Mouse (Mus musculus) gastrocnemius, postnatal 10 days (tissue): ENCODE measurements around the gene Nckap5l. TPM values are rescaled to one million over a fixed set of nuclear protein-coding genes. Genes with fewer than 3 reads are reported as not detected.

Source experiments
- DNase-seq: peaks from one replicate; pipeline ENCODE4 v3.0.0; 2021; ENCODE audit warnings: mixed read lengths
- total RNA-seq, 2 experiments: library from RNA; stranded (reverse); gene quantifications; 2 replicates each; pipeline ENCODE4 v1.2.3; 2021

Gene Nckap5l
- total RNA-seq, 2 experiments from 2014 or later: 12.3 to 21.0 TPM

DNA sequence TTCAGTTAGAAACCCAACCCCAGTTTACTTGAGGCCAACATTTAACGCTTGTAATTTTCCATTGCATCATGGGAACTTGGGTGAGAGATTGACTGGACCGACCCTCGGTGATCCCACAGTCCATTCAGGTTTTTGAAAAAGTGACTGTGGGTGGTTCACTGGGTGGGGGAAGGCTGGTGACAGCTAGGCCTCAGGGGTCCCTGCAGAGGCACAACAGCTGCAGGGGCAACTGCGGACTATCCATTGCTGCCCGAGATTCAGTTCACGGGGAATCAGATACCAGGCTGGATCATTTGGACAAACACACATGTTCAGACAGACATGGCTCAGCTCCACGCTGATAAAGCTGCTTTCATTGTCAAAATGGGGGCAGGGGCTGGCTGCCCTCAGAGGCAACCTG, 26.0 kb downstream of the Nckap5l start:
- DNase-seq: no peak

- DNase-seq: no peak
Observed at GRCm38 (mm10) chr15:99431063-99431462, 26.5 kb downstream of the Nckap5l start.

- DNase-seq: no peak
Observed at GRCm38 (mm10) chr15:99430394-99430793, 27.2 kb downstream of the Nckap5l start.

DNA sequence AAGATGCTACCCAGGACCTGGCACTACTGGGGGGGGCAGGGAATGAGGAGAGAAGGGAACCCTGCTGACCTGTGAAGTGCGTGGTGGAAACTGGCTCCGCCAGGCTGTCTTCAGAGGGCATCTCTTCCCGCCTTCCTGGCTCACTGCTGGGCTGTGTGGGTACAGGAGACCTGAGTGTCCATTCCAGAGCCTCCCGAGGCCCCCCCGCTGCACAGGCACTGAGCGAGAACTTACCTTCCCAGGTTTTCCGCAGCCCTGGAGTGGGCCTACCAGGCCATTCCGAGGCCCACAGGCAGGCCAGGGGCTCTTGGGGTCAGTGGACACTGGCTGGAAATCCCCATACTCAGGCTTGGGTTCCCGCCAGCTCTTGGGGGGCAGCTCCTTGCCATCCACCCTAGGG, 33.7 kb downstream of the Nckap5l start:
- DNase-seq: no peak

- DNase-seq: no peak
Observed at GRCm38 (mm10) chr15:99423131-99423530, 34.4 kb downstream of the Nckap5l start.

DNA sequence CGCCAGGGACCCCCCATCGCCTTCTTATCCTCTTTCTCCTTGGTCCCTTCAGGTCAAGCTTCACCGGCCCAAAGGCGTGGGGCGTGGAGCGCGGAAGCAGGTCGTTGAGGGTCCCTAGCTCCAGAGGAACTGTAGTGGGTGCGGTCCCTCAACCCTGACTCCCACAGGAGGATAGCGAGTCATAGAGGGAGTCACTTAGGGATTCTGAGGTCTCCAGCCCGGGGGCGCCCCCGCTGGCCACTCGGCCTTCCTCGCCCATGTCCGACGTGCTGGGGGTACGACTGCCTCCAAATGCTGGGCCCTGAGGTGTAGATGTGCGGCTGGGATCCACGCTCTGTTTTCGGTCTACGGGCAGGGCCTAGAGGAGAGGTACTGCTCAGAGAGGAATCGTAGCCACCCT, 35.0 kb downstream of the Nckap5l start:
- DNase-seq: no peak

DNA sequence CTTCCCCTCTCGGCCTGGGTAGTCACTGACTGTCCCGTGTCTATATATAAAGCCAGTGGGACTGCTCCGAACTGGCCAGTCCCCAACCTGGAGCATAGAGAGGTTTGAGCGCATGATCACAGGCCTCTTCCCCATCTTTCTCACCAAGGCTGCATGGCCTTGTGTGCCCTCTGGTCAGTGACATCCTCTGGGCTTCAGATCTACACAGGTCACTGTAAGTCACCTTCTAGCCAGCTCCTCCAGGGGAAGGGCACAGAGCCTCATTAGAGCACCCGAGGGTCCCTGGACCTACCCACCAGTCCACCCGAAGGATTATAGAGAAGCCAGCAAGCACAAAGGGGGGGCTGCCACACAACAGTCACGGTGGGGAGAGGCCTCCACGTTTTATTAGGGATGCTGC, 35.9 kb downstream of the Nckap5l start:
- no peak for DNase-seq

- DNase-seq: no peak
Observed at GRCm38 (mm10) chr15:99421152-99421551, 36.4 kb downstream of the Nckap5l start.

- peak; percentile 83 for DNase-seq
Observed at GRCm38 (mm10) chr15:99420521-99421014, 37.0 kb downstream of the Nckap5l start.

GRCm38 (mm10) chr15:99420101-99420500, 37.4 kb downstream of the Nckap5l start:
- no peak for DNase-seq

- DNase-seq: no peak
Observed at GRCm38 (mm10) chr15:99417692-99418271, 39.8 kb downstream of the Nckap5l start.

DNA sequence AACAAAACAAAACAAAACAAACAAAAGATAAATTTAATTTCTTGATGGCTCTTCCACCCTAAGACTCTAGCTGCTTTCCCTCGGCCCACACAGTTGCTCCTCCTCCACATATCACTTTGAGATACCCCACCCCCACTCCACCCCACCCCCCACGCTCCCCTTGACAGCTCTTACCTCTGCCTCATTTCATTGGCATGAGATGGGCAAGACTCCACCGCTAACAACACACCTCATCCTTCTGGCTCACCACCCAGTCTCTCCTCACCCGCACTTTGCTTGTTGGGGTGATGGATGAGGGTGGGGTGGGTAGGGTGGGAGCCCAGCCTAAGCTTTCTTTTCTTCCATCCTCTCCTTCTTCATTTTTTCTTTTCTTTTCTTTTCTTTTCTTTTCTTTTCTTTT, 40.6 kb downstream of the Nckap5l start:
- DNase-seq: no peak

DNA sequence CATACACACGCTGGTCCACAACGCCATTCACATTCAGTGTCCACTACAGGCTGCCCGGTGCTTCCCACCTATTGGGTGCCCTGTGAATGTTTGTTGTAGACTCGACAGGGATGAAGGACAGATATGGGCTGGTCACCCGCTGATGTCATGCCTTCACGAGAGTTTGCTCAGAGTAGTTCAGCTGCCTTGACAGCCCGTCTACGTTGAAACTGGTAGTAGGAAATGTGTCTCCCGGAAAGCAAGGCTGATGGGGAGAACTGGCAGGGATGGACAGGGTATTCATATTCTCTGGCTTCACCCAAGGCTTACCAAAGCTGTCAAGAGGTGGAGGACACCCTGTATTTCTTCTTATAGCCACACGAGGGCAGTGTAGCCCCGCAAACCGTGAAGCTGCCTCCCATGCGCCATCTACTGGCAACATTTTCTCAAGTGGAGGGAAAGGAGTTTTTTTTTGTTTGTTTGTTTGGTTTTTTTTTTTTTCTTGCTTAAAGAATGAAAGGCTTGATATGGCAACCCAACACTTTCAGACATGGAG, 41.1 kb downstream of the Nckap5l start:
- DNase-seq: peak; percentile 83

DNA sequence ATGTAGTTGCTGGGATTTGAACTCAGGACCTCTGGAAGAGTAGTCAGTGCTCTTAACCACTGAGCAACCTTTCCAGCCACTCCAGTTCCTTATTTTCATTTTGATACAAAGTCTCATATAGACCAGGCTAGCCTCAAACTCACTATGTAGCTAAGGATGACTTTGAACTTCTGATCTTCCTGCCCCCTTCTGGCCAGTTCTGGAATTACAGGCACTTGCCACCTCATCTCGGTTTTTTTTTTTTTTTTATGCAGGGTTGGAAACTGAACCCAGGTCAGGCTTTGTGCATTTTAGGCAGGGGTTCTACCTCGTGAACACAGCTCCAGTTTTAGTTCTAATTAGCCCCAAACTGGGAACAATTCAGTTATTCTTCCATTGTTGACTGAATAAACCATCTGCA, 41.8 kb downstream of the Nckap5l start:
- DNase-seq: peak; percentile 68

- DNase-seq: no peak
Observed at GRCm38 (mm10) chr15:99411747-99412146, 45.8 kb downstream of the Nckap5l start.

DNA sequence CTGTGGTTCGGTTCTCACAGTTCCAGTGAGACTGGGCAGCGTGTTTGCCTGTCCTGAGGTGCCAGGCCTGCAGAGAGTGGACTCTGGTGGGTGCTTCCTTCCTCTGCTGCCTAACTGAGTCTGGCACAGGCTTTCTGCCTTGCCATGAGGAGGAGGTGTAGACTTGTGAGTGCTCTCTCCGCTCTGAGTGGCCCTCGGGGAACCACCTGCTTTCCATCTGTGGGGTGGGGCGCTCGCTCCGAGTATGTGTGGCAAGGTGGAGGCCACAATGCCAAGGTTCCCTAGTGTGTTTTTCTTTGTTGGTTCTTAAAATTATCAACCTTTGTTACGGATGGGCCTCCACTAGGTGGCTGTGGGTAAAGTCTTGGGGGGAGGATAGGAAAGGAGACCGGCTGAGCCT, 48.7 kb downstream of the Nckap5l start:
- peak; percentile 6 for DNase-seq

GRCm38 (mm10) chr15:99406986-99407570, 50.5 kb downstream of the Nckap5l start:
- DNase-seq: no peak

- DNase-seq: no peak
Observed at GRCm38 (mm10) chr15:99405150-99405549, 52.4 kb downstream of the Nckap5l start.

GRCm38 (mm10) chr15:99403159-99403889, 54.2 kb downstream of the Nckap5l start:
- DNase-seq: no peak

DNA sequence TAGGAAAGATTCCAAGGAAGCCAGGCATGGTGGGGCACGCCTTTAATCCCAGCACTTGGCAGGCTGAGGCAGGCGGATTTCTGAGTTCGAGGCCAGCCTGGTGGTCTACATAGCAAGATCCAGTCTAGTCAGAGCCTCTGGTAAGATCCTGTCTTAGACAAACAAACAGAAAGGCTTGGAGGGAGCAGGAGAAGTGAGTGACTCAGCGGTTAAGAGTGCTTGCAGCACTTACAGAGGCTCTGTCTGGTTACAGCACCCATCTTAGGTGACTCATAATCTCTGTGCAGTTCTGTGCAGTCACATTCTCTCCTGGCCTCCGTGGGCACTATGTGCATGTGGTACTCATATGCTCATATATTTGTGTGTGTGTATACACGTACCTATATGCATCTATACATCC, 56.9 kb downstream of the Nckap5l start:
- no peak for DNase-seq

- peak; percentile 16 for DNase-seq
Observed at GRCm38 (mm10) chr15:99399503-99400245, 57.9 kb downstream of the Nckap5l start.

DNA sequence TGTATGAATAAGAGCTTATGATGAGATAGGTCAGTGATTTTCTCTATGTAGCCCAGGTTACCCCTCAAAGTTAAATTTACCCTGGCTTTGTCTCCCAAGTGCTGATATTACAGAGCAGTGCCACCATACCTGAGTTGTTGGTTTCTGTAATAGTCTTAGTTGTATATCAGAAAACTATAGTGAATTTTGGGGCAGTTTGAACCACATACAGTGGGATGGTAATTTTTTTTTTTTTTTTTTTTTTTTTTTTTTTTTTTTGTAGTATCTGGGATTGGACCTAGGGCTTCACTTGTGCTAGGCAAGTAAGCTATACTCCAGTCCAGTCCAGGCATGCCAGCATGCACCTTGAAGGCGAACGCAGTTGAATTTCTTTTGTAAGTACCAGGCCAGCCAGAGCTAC, 59.9 kb downstream of the Nckap5l start:
- no peak for DNase-seq

GRCm38 (mm10) chr15:99396875-99397274, 60.7 kb downstream of the Nckap5l start:
- DNase-seq: no peak
